Mouse (Mus musculus): Measurements from ENCODE around the gene Acadl. TPM values are rescaled to one million over a fixed set of nuclear protein-coding genes. Genes with fewer than 3 reads are reported as not detected.

Acadl gene
- polyA plus RNA-seq, 1 experiment from 2014 or later, result 58.2 TPM

DNA sequence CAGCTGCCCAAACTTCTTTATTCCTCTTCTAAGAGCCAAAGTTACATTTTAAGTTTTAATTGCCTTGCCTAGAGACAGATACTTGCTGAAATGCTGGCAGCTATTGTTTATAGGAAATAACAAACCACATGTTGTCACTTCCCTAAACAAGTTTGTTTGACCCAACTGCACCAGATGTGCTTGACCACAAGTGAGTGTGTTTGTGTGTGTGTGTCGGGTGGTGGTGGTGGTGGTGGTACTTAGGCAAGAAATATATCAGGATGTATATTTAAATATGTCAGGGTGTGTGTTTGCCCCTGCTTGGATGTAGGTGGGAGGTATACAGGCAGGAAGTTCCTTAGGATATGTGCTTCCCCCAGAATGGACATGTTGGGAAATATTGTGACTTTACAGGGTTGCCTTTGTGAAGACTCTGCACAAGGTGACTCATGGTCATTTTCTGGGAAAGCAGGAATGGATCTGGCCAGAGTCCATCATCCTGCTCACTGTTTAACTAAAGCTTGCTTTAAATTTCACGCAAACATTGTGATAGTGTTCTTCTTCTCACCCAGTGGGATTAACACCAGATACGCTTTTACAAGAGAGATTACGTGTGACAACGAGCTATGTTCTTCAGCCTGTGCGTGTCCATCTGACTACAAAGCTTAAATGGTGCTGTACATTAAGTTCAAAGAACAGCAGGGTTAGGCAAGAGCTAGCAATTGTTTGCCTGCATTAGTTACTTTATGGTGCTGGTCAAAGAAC lies 32.2 kb upstream of the Acadl start:
- Histone ChIP-seq H3K9me3 (replicated peaks; ENCODE audit: control insufficient read depth, low read length) (no peaks in the 10 kb centered on the region), H3K36me3 (replicated peaks; ENCODE audit: control insufficient read depth, insufficient read depth, low read depth, low read length) (no peaks in the 10 kb centered on the region), H3K27ac (replicated peaks; ENCODE audit: low read depth, low read length) (no peak overlapping the region), H3K4me2 (ENCODE audit: low read depth, low read length) (no peak overlapping the region), H3K9ac (replicated peaks; ENCODE audit: low read length) (no peak overlapping the region), H3K27me3 (ENCODE audit: control insufficient read depth, insufficient read depth, low read length) (no peaks in the 10 kb centered on the region), H3K4me1 (ENCODE audit: control insufficient read depth, insufficient read depth, low read length) (no peaks in the 10 kb centered on the region), H3K4me3 (ENCODE audit: low read depth, low read length) (no peak overlapping the region)
- WGBS, result 84% methylated on average over 6 of the region's 6 CpGs
- ATAC-seq (replicated peaks; ENCODE audit: insufficient number of reproducible peaks, low FRiP score, low TSS enrichment, low read depth) (no peak), DNase-seq (ENCODE audit: low spot score) (no peak)

DNA sequence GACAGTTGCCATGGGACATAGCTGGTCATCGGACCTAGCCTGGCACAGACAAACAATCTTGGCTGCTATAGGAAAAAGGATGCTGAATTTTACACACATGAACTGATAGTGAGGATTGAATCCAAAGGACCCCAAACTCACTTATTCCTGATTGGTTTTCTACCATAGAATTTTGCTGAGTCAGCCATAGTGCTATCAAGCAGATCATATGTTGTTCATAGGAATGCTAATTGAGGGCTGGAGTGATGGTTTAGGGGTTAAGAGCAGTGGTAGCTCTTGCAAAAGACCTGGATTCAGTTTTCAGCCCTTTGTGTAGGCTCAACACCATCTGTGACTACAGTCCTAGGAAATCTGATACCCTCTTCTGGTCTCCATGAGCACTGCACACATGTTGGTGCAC lies 24.1 kb upstream of the Acadl start:
- Histone ChIP-seq H3K4me2 (ENCODE audit: low read depth, low read length) (no peak overlapping the region), H3K27ac (replicated peaks; ENCODE audit: low read depth, low read length) (no peak overlapping the region), H3K9ac (replicated peaks; ENCODE audit: low read length) (no peak overlapping the region), H3K9me3 (replicated peaks; ENCODE audit: control insufficient read depth, low read length) (no peaks in the 10 kb centered on the region), H3K27me3 (ENCODE audit: control insufficient read depth, insufficient read depth, low read length) (no peaks in the 10 kb centered on the region), H3K4me3 (ENCODE audit: low read depth, low read length) (no peak overlapping the region), H3K36me3 (replicated peaks; ENCODE audit: control insufficient read depth, insufficient read depth, low read depth, low read length) (no peaks in the 10 kb centered on the region), H3K4me1 (ENCODE audit: control insufficient read depth, insufficient read depth, low read length) (no peaks in the 10 kb centered on the region)
- 90% methylated on average over 1 of the region's 1 CpGs for WGBS
- no peak for ATAC-seq (replicated peaks; ENCODE audit: insufficient number of reproducible peaks, low FRiP score, low TSS enrichment, low read depth)
- DNase-seq (ENCODE audit: low spot score), result no peak

DNA sequence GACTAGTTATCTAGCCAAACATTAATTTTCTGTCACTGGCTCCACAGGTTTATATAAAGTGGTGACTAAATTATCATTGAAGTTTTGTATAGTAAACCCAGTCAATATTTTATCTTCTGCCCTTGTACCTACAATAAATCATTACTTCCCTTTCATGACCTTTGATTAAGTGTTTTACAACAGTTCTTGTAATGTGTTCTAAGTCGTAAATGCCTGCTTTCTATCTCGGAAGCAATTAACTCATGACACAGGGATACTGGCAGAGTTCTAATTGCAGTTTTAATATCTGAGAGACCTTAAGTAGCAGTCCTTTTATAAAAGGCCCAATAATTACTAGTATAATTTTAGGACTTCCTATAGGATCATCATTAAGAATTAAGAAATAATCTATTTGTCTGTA lies 17.1 kb upstream of the Acadl start:
- Histone ChIP-seq H3K9me3 (replicated peaks; ENCODE audit: control insufficient read depth, low read length) (no peaks in the 10 kb centered on the region), H3K27ac (replicated peaks; ENCODE audit: low read depth, low read length) (no peak overlapping the region), H3K4me3 (ENCODE audit: low read depth, low read length) (no peak overlapping the region), H3K9ac (replicated peaks; ENCODE audit: low read length) (no peak overlapping the region), H3K27me3 (ENCODE audit: control insufficient read depth, insufficient read depth, low read length) (no peaks in the 10 kb centered on the region), H3K4me1 (ENCODE audit: control insufficient read depth, insufficient read depth, low read length) (no peaks in the 10 kb centered on the region), H3K4me2 (ENCODE audit: low read depth, low read length) (no peak overlapping the region), H3K36me3 (replicated peaks; ENCODE audit: control insufficient read depth, insufficient read depth, low read depth, low read length) (no peaks in the 10 kb centered on the region)
- DNase-seq (ENCODE audit: low spot score) (no peak), ATAC-seq (replicated peaks; ENCODE audit: insufficient number of reproducible peaks, low FRiP score, low TSS enrichment, low read depth) (no peak)
- WGBS, result 89% methylated on average over 2 of the region's 2 CpGs

DNA sequence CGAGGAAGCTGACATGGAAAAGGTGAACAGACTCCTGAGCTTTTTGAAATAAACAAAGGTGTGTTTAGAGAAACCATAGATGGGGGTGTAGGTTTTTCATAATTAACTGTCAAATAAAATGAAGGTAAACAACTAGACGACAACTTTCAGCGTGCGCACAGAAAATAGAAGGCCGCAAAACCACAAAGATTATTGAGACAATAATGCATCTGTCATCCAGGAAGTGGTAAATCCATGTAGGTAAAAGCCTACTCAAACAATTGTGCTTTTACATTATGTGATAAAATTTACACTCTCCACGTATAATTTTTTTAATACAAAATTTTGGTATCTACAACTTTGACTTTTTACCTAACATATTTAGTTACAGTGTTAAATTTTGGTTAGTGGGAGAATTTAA lies 11.7 kb upstream of the Acadl start:
- Histone ChIP-seq H3K9me3 (replicated peaks; ENCODE audit: control insufficient read depth, low read length) (no peaks in the 10 kb centered on the region), H3K4me3 (ENCODE audit: low read depth, low read length) (no peak overlapping the region), H3K36me3 (replicated peaks; ENCODE audit: control insufficient read depth, insufficient read depth, low read depth, low read length) (no peaks in the 10 kb centered on the region), H3K27me3 (ENCODE audit: control insufficient read depth, insufficient read depth, low read length) (no peaks in the 10 kb centered on the region), H3K9ac (replicated peaks; ENCODE audit: low read length) (no peak overlapping the region), H3K4me2 (ENCODE audit: low read depth, low read length) (no peak overlapping the region), H3K27ac (replicated peaks; ENCODE audit: low read depth, low read length) (no peak overlapping the region), H3K4me1 (ENCODE audit: control insufficient read depth, insufficient read depth, low read length) (no peaks in the 10 kb centered on the region)
- DNase-seq (ENCODE audit: low spot score) (no peak), ATAC-seq (replicated peaks; ENCODE audit: insufficient number of reproducible peaks, low FRiP score, low TSS enrichment, low read depth) (no peak)
- WGBS, result 91% methylated on average over 6 of the region's 6 CpGs

- Histone ChIP-seq H3K27me3 (ENCODE audit: control insufficient read depth, insufficient read depth, low read length) (no peaks in the 10 kb centered on the region), H3K9ac (replicated peaks; ENCODE audit: low read length) (no peak overlapping the region), H3K9me3 (replicated peaks; ENCODE audit: control insufficient read depth, low read length) (no peaks in the 10 kb centered on the region), H3K4me1 (ENCODE audit: control insufficient read depth, insufficient read depth, low read length) (no peaks in the 10 kb centered on the region), H3K36me3 (replicated peaks; ENCODE audit: control insufficient read depth, insufficient read depth, low read depth, low read length) (no peaks in the 10 kb centered on the region), H3K4me2 (ENCODE audit: low read depth, low read length) (no peak overlapping the region), H3K4me3 (ENCODE audit: low read depth, low read length) (no peak overlapping the region), H3K27ac (replicated peaks; ENCODE audit: low read depth, low read length) (no peak overlapping the region)
- 88% methylated on average over 7 of the region's 7 CpGs for WGBS
- DNase-seq (ENCODE audit: low spot score) (no peak), ATAC-seq (replicated peaks; ENCODE audit: insufficient number of reproducible peaks, low FRiP score, low TSS enrichment, low read depth) (no peak)
Observed at GRCm38 (mm10) chr1:66871591-66871990, 8.5 kb upstream of the Acadl start.

DNA sequence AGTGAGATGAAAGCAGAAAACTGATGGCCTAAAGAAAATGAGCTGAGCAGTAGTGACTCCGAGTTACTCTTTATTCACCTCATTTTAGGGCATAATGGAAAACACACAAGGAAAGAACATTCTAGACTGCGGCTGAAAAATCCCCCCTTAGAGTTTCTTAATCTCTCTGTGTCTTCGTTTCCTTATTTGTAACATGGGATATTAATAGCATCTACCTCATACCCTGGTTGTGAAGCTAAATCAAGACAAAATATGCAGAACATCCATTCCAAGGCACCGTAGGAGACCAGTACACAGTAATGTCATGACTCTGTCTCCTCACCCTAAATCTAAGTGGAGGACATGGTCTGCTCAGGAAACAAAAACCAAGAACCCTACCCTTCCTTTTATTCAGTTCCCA lies 2.6 kb upstream of the Acadl start:
- no peak overlapping the region for H3K9ac ChIP-seq (replicated peaks; ENCODE audit: low read length)
- H3K4me1 ChIP-seq (ENCODE audit: control insufficient read depth, insufficient read depth, low read length), result no peaks in the 10 kb centered on the region
- ATAC-seq (replicated peaks; ENCODE audit: insufficient number of reproducible peaks, low FRiP score, low TSS enrichment, low read depth) (no peak), DNase-seq (ENCODE audit: low spot score) (no peak)
- no peak overlapping the region for H3K27ac ChIP-seq (replicated peaks; ENCODE audit: low read depth, low read length)
- no peaks in the 10 kb centered on the region for H3K27me3 ChIP-seq (ENCODE audit: control insufficient read depth, insufficient read depth, low read length)
- no peaks in the 10 kb centered on the region for H3K36me3 ChIP-seq (replicated peaks; ENCODE audit: control insufficient read depth, insufficient read depth, low read depth, low read length)
- 84% methylated on average over 4 of the region's 4 CpGs for WGBS
- H3K4me3 ChIP-seq (ENCODE audit: low read depth, low read length), result no peak overlapping the region
- H3K4me2 ChIP-seq (ENCODE audit: low read depth, low read length), result no peak overlapping the region
- no peaks in the 10 kb centered on the region for H3K9me3 ChIP-seq (replicated peaks; ENCODE audit: control insufficient read depth, low read length)

- DNase-seq (ENCODE audit: low spot score) (peak; percentile 36), ATAC-seq (replicated peaks; ENCODE audit: insufficient number of reproducible peaks, low FRiP score, low TSS enrichment, low read depth) (no peak)
- 11% methylated on average over 9 of the region's 9 CpGs for WGBS
- no peaks in the 10 kb centered on the region for H3K27me3 ChIP-seq (ENCODE audit: control insufficient read depth, insufficient read depth, low read length)
- no peaks in the 10 kb centered on the region for H3K4me1 ChIP-seq (ENCODE audit: control insufficient read depth, insufficient read depth, low read length)
- no peaks in the 10 kb centered on the region for H3K9me3 ChIP-seq (replicated peaks; ENCODE audit: control insufficient read depth, low read length)
- H3K4me3 ChIP-seq (ENCODE audit: low read depth, low read length), result no peak overlapping the region; the same call in 1 of the 2 replicates
- no peak overlapping the region for H3K9ac ChIP-seq (replicated peaks; ENCODE audit: low read length)
- no peak overlapping the region for H3K27ac ChIP-seq (replicated peaks; ENCODE audit: low read depth, low read length)
- no peak overlapping the region for H3K4me2 ChIP-seq (ENCODE audit: low read depth, low read length)
- H3K36me3 ChIP-seq (replicated peaks; ENCODE audit: control insufficient read depth, insufficient read depth, low read depth, low read length), result no peaks in the 10 kb centered on the region
Observed at GRCm38 (mm10) chr1:66863741-66864495, 841 bp upstream of the Acadl start.
